ENCODE assay signal across 21 mouse cellular contexts in the genomic region with DNA sequence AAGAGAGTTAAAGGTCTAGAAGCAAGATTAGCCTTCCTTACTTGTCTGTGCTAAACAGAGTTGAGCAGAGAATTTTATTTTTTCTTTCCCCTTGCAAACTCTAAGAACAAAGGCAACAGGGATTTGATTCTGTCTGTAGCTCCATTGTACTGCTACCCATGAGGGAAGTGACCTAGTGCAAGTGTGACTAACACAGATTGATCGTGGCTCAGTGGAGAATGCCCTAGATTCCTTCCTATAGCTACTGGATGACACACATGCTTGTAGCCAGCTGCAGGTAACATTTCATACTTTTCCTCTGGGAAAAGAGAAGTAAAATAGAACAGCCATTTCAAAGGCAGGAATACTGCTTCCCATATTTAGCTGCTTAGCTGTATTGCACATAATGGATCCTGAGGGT. TPM values are rescaled to one million over a fixed set of nuclear protein-coding genes. Genes with fewer than 3 reads are reported as not detected.
DNase-seq lines count a peak whose midpoint lies in the region; ATAC-seq and TF ChIP-seq lines count a peak whose summit lies in the region.
"Had no signal": no experiment of that assay in that cellular context is flagged by ENCODE, and none has a peak within 500 bp of the region (broad histone marks: within the 10 kb centered on the region; RNA-seq: fewer than 3 reads in every experiment).

No protein-coding gene starts in this region.

- DNase-seq in neural tube, embryonic 10.5 days (ENCODE audit: extremely low spot score, low spot score) = peak; percentile 27
- DNase-seq in embryo, embryonic 9.5 days (ENCODE audit: extremely low spot score) = peak; percentile 35
- no peak for DNase-seq in lung, postnatal 0 days (ENCODE audit: low spot score)
- no peak for DNase-seq in gastrocnemius, adult 8-10 months (ENCODE audit: low spot score in 2 of 2)
- DNase-seq: cerebellum, adult 18-20 months; cerebellum, postnatal 36 days; liver, embryonic 13.5 days; right cerebral cortex, postnatal 4 days; thymus, postnatal 14 days had no signal

- 5% methylated on average over 1 of the region's 1 CpGs for WGBS in neural tube, embryonic 15.5 days
- 9% methylated on average over 1 of the region's 1 CpGs for WGBS in midbrain, embryonic 16.5 days
- WGBS in lung, postnatal 0 days = 26% methylated on average over 1 of the region's 1 CpGs
- WGBS in forebrain, embryonic 15.5 days = 13% methylated on average over 1 of the region's 1 CpGs

- peaks cover 4% of the 10 kb centered on the region; the same call in 1 of the 2 replicates for H3K4me1 ChIP-seq in neural tube, embryonic 15.5 days
- H3K4me1 ChIP-seq in midbrain, embryonic 16.5 days (ENCODE audit: control insufficient read depth, insufficient read depth, low read length) = no peaks in the 10 kb centered on the region
- H3K4me1 ChIP-seq in lung, postnatal 0 days (ENCODE audit: insufficient read depth, low read depth, low read length) = no peaks in the 10 kb centered on the region
- H3K4me1 ChIP-seq in forebrain, embryonic 15.5 days = no peaks in the 10 kb centered on the region
- H3K4me1 ChIP-seq: embryonic facial prominence, embryonic 15.5 days; heart, embryonic 12.5 days; kidney, embryonic 15.5 days; limb, embryonic 12.5 days; liver, embryonic 13.5 days had no signal

- no peaks in the 10 kb centered on the region for H3K9me3 ChIP-seq in neural tube, embryonic 15.5 days (replicated peaks)
- no peaks in the 10 kb centered on the region for H3K9me3 ChIP-seq in midbrain, embryonic 16.5 days (replicated peaks; ENCODE audit: control insufficient read depth, low read length, poor library complexity, severe bottlenecking)
- no peaks in the 10 kb centered on the region for H3K9me3 ChIP-seq in lung, postnatal 0 days (ENCODE audit: low read length)
- no peaks in the 10 kb centered on the region for H3K9me3 ChIP-seq in forebrain, embryonic 15.5 days
- H3K9me3 ChIP-seq: embryonic facial prominence, embryonic 15.5 days; forebrain, embryonic 10.5 days; G1E; heart, embryonic 12.5 days; kidney, embryonic 15.5 days; limb, embryonic 12.5 days; liver, embryonic 13.5 days had no signal

- H3K4me3 ChIP-seq in neural tube, embryonic 15.5 days (replicated peaks) = no peak overlapping the region
- H3K4me3 ChIP-seq in midbrain, embryonic 16.5 days (ENCODE audit: low read depth, low read length) = no peak overlapping the region
- no peak overlapping the region for H3K4me3 ChIP-seq in lung, postnatal 0 days (ENCODE audit: low read depth, low read length)
- H3K4me3 ChIP-seq in forebrain, embryonic 15.5 days = no peak overlapping the region
- H3K4me3 ChIP-seq: embryonic facial prominence, embryonic 15.5 days; forebrain, embryonic 10.5 days; heart, embryonic 12.5 days; kidney, embryonic 15.5 days; limb, embryonic 12.5 days; liver, embryonic 13.5 days had no signal

- no peak for ATAC-seq in neural tube, embryonic 15.5 days (ENCODE audit: low FRiP score)
- peak; percentile 76; the same call in 1 of the 2 replicates for ATAC-seq in midbrain, embryonic 16.5 days
- no peak for ATAC-seq in lung, postnatal 0 days
- no peak for ATAC-seq in forebrain, embryonic 15.5 days (replicated peaks)
- ATAC-seq: CD4-positive, CD25-positive, alpha-beta regulatory T cell, adult 4 months; intestine, embryonic 16.5 days had no signal

- H3K27me3 ChIP-seq in neural tube, embryonic 15.5 days (replicated peaks) = no peaks in the 10 kb centered on the region
- H3K27me3 ChIP-seq in midbrain, embryonic 16.5 days (ENCODE audit: control insufficient read depth, insufficient read depth, low read depth, low read length) = no peaks in the 10 kb centered on the region
- H3K27me3 ChIP-seq in lung, postnatal 0 days (replicated peaks; ENCODE audit: insufficient read depth, low read length) = no peaks in the 10 kb centered on the region
- no peaks in the 10 kb centered on the region for H3K27me3 ChIP-seq in forebrain, embryonic 15.5 days
- H3K27me3 ChIP-seq: embryonic facial prominence, embryonic 15.5 days; heart, embryonic 12.5 days; kidney, embryonic 15.5 days; limb, embryonic 12.5 days; liver, embryonic 13.5 days had no signal

- H3K9ac ChIP-seq in neural tube, embryonic 15.5 days (replicated peaks) = no peak overlapping the region
- no peak overlapping the region for H3K9ac ChIP-seq in midbrain, embryonic 16.5 days (ENCODE audit: low read depth, low read length)
- no peak overlapping the region for H3K9ac ChIP-seq in lung, postnatal 0 days (replicated peaks; ENCODE audit: low read depth)
- H3K9ac ChIP-seq in forebrain, embryonic 15.5 days (replicated peaks) = no peak overlapping the region
- H3K9ac ChIP-seq: embryonic facial prominence, embryonic 15.5 days; heart, embryonic 12.5 days; kidney, embryonic 15.5 days; limb, embryonic 12.5 days; liver, embryonic 13.5 days had no signal

- TF ChIP-seq CTCF in lung, postnatal 0 days (IDR thresholded peaks at IDR 0.05) = no peak

- TF ChIP-seq EP300 in lung, postnatal 0 days (IDR thresholded peaks at IDR 0.05) = no peak

- H3K4me2 ChIP-seq in neural tube, embryonic 15.5 days = no peak overlapping the region
- H3K4me2 ChIP-seq in midbrain, embryonic 16.5 days (ENCODE audit: low read length) = no peak overlapping the region
- H3K4me2 ChIP-seq in lung, postnatal 0 days (replicated peaks; ENCODE audit: low read depth, low read length) = no peak overlapping the region
- no peak overlapping the region for H3K4me2 ChIP-seq in forebrain, embryonic 15.5 days (replicated peaks)
- H3K4me2 ChIP-seq: embryonic facial prominence, embryonic 15.5 days; heart, embryonic 12.5 days; kidney, embryonic 15.5 days; limb, embryonic 12.5 days; liver, embryonic 13.5 days had no signal

- H3K36me3 ChIP-seq in neural tube, embryonic 15.5 days = no peaks in the 10 kb centered on the region
- H3K36me3 ChIP-seq in midbrain, embryonic 16.5 days (ENCODE audit: control insufficient read depth, insufficient read depth, low read length) = no peaks in the 10 kb centered on the region
- no peaks in the 10 kb centered on the region for H3K36me3 ChIP-seq in lung, postnatal 0 days (ENCODE audit: insufficient read depth, low read length)
- H3K36me3 ChIP-seq in forebrain, embryonic 15.5 days = no peaks in the 10 kb centered on the region
- H3K36me3 ChIP-seq: embryonic facial prominence, embryonic 15.5 days; forebrain, embryonic 10.5 days; G1E; heart, embryonic 12.5 days; kidney, embryonic 15.5 days; limb, embryonic 12.5 days; liver, embryonic 13.5 days had no signal

- H3K27ac ChIP-seq in neural tube, embryonic 15.5 days (replicated peaks) = no peak overlapping the region
- H3K27ac ChIP-seq in midbrain, embryonic 16.5 days (ENCODE audit: low read length) = no peak overlapping the region
- H3K27ac ChIP-seq in lung, postnatal 0 days (ENCODE audit: low read length) = no peak overlapping the region
- H3K27ac ChIP-seq in forebrain, embryonic 15.5 days (replicated peaks) = no peak overlapping the region
- H3K27ac ChIP-seq: embryonic facial prominence, embryonic 15.5 days; forebrain, embryonic 10.5 days; kidney, embryonic 15.5 days; limb, embryonic 12.5 days; liver, embryonic 13.5 days had no signal

RNA-seq across cellular contexts. Expression of a gene that starts 24.2 kb away (rescaled TPM):
- polyA plus RNA-seq in neural tube, embryonic 15.5 days (2015; fragmentation: Nextera tagmentation; extraction: Ambion mirVana) = 3.8 and 4.4 TPM in 2 replicates
- polyA plus RNA-seq in midbrain, embryonic 16.5 days (2015; fragmentation: Nextera tagmentation; extraction: Ambion mirVana) = 2.7 and 3.8 TPM in 2 replicates
- 22.8 and 24.4 TPM in 2 replicates for polyA plus RNA-seq in lung, postnatal 0 days (2015; fragmentation: Nextera tagmentation; extraction: Ambion mirVana)
- total RNA-seq in gastrocnemius, adult 8-10 months (2022) = 1 to 10 TPM in 3 of 4 experiments, under 1 TPM in 1; 0.60 to 1.8 (median 1.2) TPM
- polyA plus RNA-seq in forebrain, embryonic 15.5 days (2015; fragmentation: Nextera tagmentation; extraction: Ambion mirVana) = 3.4 and 4.0 TPM in 2 replicates
- total RNA-seq: granulocyte monocyte progenitor cell, adult 5-6 weeks had no signal
- polyA plus RNA-seq: G1E had no signal

Comparison
In these comparisons a context has a peak if more than half of its experiments do, and no peak if none do; other contexts are left out.
1. DNase-seq: peak in neural tube, embryonic 10.5 days (single experiment) and embryo, embryonic 9.5 days (single experiment); none in lung, postnatal 0 days (single experiment) and gastrocnemius, adult 8-10 months (0 of 2).